Mouse (Mus musculus) hindbrain, embryonic 16.5 days (tissue): ENCODE measurements around the gene Il11ra1. TPM values are rescaled to one million over a fixed set of nuclear protein-coding genes. Genes with fewer than 3 reads are reported as not detected.
"Not testable (repeated sequence)": the region's sequence is repeated elsewhere in the genome, so short reads cannot be mapped to it uniquely, and the experiment has no call there.

Source experiments
- ATAC-seq: fragments of 200-750 bp; cut with Nextera tagmentation; 2 replicates; pipeline ENCODE4 v1.8.0; 2017; ENCODE audit warnings: moderate TSS enrichment, moderate library complexity
- H3K27ac ChIP-seq: fragments of 300-500 bp; sonication (generic); 2 replicates; pipeline ENCODE4 v1.5.1; 2014; ENCODE audit warnings: low read depth, mild to moderate bottlenecking, control low read depth, low read length, moderate library complexity
- H3K27me3 ChIP-seq: fragments of 300-500 bp; sonication (generic); replicated peaks from 2 replicates; pipeline ENCODE4 v1.6.1; 2014; ENCODE audit warnings: low read length; ENCODE audit not compliant: control insufficient read depth, insufficient read depth
- H3K36me3 ChIP-seq: fragments of 300-500 bp; sonication (generic); 2 replicates; pipeline ENCODE4 v1.6.1; 2014; ENCODE audit warnings: mild to moderate bottlenecking, low read length, moderate library complexity, mixed read lengths; ENCODE audit not compliant: control insufficient read depth, insufficient read depth
- H3K4me1 ChIP-seq: fragments of 300-500 bp; sonication (generic); 2 replicates; pipeline ENCODE4 v1.6.1; 2014; ENCODE audit warnings: low read depth, low read length; ENCODE audit not compliant: control insufficient read depth, insufficient read depth
- H3K4me2 ChIP-seq: fragments of 300-500 bp; sonication (generic); 2 replicates; pipeline ENCODE4 v1.6.1; 2014; ENCODE audit warnings: mild to moderate bottlenecking, low read length, control low read depth, moderate library complexity
- H3K4me3 ChIP-seq: fragments of 300-500 bp; sonication (generic); 2 replicates; pipeline ENCODE4 v1.5.1; 2014; ENCODE audit warnings: mild to moderate bottlenecking, low read length, control low read depth, moderate library complexity
- H3K9ac ChIP-seq: fragments of 300-500 bp; sonication (generic); 2 replicates; pipeline ENCODE4 v1.6.1; 2014; ENCODE audit warnings: low read depth, mild to moderate bottlenecking, control low read depth, low read length, moderate library complexity
- H3K9me3 ChIP-seq: fragments of 300-500 bp; sonication (generic); 2 replicates; pipeline ENCODE4 v1.6.1; 2014; ENCODE audit warnings: mild to moderate bottlenecking, low read length, moderate library complexity; ENCODE audit not compliant: control insufficient read depth
- WGBS: fragments of 180-500 bp; shearing (Covaris S2); extraction: QIAGEN DNeasy Blood & Tissue Kit; methylation state at CpG from one replicate; pipeline ENCODE4 v1.1.7; 2014; 5-methylcytosine and 5-hydroxymethylcytosine counted together
- polyA plus RNA-seq: library from polyadenylated mRNA; unstranded; fragments of >200 nt; fragmentation: Nextera tagmentation; extraction: Ambion mirVana; gene quantifications from 2 replicates; pipeline ENCODE4 v1.2.1, GENCODE M21; 2015

Gene Il11ra1
- polyA plus RNA-seq, 1 experiment from 2014 or later: 46.6 TPM

- H3K36me3 ChIP-seq: no peaks in the 10 kb centered on the region
- 0 out of 2 replicates have a peak overlapping the region, but pooled peaks have one; percentile 29 for H3K9ac ChIP-seq
- no peak overlapping the region for H3K4me3 ChIP-seq
- no peak for ATAC-seq
- no peaks in the 10 kb centered on the region for H3K9me3 ChIP-seq
- WGBS: 47% methylated on average over 17 of the region's 17 CpGs
- no peaks in the 10 kb centered on the region for H3K27me3 ChIP-seq
- H3K4me2 ChIP-seq: no peak overlapping the region
- peaks cover 60% of the 10 kb centered on the region for H3K4me1 ChIP-seq
- peak overlapping the region; percentile 49 for H3K27ac ChIP-seq
These were observed 23.4 kb upstream of the Il11ra1 start for GRCm38 (mm10) chr4:41676248-41677005.

DNA sequence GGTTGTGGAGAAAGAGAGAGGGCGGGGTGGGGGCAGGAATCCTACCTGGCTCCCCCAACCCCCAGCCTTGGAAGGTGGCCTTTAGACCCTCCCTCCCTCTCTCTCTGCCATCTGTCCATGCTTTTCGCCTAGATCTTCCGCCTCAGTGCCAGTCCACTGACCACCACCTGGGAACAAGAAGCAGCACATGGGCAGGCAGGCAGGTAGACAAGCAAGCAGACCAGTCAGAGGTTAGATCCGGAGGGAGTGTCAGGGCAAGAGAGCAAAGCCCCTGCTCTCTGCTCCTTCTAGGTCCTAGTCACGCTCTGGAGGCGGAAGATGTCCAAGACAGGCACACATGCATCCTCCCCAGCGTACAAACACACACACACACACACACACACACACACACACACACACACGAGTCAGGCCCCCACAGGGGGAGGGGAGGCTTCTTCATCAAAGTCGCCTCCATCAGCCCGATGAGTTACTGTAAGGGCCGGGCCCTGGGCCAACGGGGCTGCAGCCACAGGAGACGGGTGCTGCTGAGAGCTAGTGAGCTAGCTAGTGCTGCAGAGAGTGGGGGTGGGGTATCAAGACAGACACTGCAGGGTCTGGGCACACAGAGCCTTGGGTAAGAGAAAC is 22.7 kb upstream of the Il11ra1 start:
- ATAC-seq: peak; percentile 72
- Histone ChIP-seq H3K36me3 (no peaks in the 10 kb centered on the region), H3K4me2 (peak overlapping the region; percentile 3; the same call in 1 of the 2 replicates), H3K4me1 (peaks cover 55% of the 10 kb centered on the region), H3K9me3 (no peaks in the 10 kb centered on the region), H3K4me3 (no peak overlapping the region), H3K9ac (peak overlapping the region; percentile 29; the same call in 1 of the 2 replicates), H3K27me3 (no peaks in the 10 kb centered on the region), H3K27ac (peak overlapping the region; percentile 42; the same call in 1 of the 2 replicates)
- WGBS: 37% methylated on average over 13 of the region's 13 CpGs

DNA sequence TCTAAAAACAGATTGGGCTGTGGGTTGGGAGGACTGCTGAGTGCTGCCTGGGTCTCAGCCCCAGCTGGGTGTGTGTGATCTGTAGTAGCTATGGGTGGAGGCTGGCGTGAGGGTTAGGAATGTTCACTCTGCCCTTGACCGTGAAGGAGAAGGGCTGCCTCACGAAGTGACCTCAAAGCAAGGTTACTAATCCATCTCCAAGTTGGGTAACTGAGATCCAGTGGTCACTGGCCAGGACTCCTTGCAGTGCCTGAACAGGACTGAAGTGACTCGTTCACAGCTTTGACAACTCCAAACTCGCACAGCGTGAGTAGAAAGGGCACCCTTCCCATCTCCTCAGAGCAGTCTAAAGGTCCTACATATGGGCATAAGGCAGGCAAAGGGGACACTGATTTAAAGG is 20.9 kb upstream of the Il11ra1 start:
- Histone ChIP-seq H3K36me3 (no peaks in the 10 kb centered on the region), H3K27me3 (no peaks in the 10 kb centered on the region), H3K4me1 (peaks cover 49% of the 10 kb centered on the region), H3K4me2 (no peak overlapping the region), H3K27ac (no peak overlapping the region; the same call in 1 of the 2 replicates), H3K9me3 (no peaks in the 10 kb centered on the region), H3K4me3 (no peak overlapping the region), H3K9ac (no peak overlapping the region)
- ATAC-seq: no peak
- WGBS: 68% methylated on average over 6 of the region's 6 CpGs

DNA sequence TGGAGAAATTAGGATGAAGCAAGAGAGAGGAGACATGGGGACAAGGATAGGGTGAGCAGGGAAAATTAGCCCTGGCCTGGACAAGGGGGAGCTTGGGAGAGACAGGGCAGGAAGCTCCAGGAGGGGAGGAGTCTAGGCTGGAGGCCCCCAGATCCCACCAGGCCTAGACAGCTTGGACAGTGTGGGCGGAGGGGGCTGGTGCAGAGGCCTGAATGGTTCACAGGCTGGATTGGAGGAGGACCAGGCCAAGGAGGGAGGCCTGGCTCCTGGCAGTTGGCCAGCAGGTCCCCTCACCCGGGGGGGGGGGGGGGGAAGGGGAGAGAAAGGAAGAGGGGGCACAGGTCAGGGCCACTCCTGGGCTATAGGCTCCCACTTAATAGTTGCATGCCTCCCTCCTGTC is 20.5 kb upstream of the Il11ra1 start:
- no peak overlapping the region for H3K9ac ChIP-seq
- H3K36me3 ChIP-seq: no peaks in the 10 kb centered on the region
- no peaks in the 10 kb centered on the region for H3K9me3 ChIP-seq
- no peak overlapping the region; the same call in 1 of the 2 replicates for H3K27ac ChIP-seq
- WGBS: 50% methylated on average over 1 of the region's 2 CpGs
- H3K4me2 ChIP-seq: no peak overlapping the region
- no peak overlapping the region for H3K4me3 ChIP-seq
- no peak for ATAC-seq
- peaks cover 49% of the 10 kb centered on the region for H3K4me1 ChIP-seq
- no peaks in the 10 kb centered on the region for H3K27me3 ChIP-seq

- Histone ChIP-seq H3K27ac (no peak overlapping the region), H3K4me3 (no peak overlapping the region), H3K36me3 (no peaks in the 10 kb centered on the region), H3K4me1 (peaks cover 42% of the 10 kb centered on the region), H3K9ac (no peak overlapping the region), H3K27me3 (no peaks in the 10 kb centered on the region), H3K9me3 (no peaks in the 10 kb centered on the region), H3K4me2 (no peak overlapping the region)
- 41% methylated on average over 4 of the region's 4 CpGs for WGBS
- ATAC-seq: no peak
These were observed 18.6 kb upstream of the Il11ra1 start for GRCm38 (mm10) chr4:41681176-41681575.

DNA sequence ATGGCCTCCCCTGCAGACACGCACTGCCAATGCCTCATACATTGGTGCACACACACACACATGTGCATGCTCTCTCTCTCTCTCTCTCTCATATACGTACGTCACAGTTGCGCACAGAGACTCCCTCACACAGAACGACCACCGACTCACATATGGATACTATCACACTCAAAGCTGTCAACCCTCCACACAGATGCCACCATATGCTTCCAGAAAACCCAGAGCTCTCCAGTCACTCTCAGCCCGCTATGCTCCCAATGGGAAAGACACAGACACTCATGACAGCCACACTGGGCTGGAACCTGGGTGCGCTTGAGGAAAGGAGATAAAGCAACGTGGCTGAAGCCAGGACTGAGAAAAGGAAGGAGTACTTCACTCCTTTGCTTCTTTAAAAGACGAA is 17.8 kb upstream of the Il11ra1 start:
- ATAC-seq: no peak
- Histone ChIP-seq H3K27ac (no peak overlapping the region), H3K9ac (no peak overlapping the region), H3K4me2 (no peak overlapping the region), H3K4me3 (no peak overlapping the region), H3K27me3 (no peaks in the 10 kb centered on the region), H3K9me3 (no peaks in the 10 kb centered on the region), H3K36me3 (no peaks in the 10 kb centered on the region), H3K4me1 (peaks cover 35% of the 10 kb centered on the region)
- 60% methylated on average over 10 of the region's 10 CpGs for WGBS

GRCm38 (mm10) chr4:41682789-41683188 is 17.0 kb upstream of the Il11ra1 start:
- no peak overlapping the region for H3K27ac ChIP-seq
- peak overlapping the region; percentile 21; the same call in 1 of the 2 replicates for H3K4me2 ChIP-seq
- peak overlapping the region; percentile 35 for H3K9ac ChIP-seq
- WGBS: 30% methylated on average over 6 of the region's 6 CpGs
- H3K4me1 ChIP-seq: peaks cover 27% of the 10 kb centered on the region
- no peak for ATAC-seq
- no peaks in the 10 kb centered on the region for H3K27me3 ChIP-seq
- no peaks in the 10 kb centered on the region for H3K9me3 ChIP-seq
- no peaks in the 10 kb centered on the region for H3K36me3 ChIP-seq
- H3K4me3 ChIP-seq: no peak overlapping the region

DNA sequence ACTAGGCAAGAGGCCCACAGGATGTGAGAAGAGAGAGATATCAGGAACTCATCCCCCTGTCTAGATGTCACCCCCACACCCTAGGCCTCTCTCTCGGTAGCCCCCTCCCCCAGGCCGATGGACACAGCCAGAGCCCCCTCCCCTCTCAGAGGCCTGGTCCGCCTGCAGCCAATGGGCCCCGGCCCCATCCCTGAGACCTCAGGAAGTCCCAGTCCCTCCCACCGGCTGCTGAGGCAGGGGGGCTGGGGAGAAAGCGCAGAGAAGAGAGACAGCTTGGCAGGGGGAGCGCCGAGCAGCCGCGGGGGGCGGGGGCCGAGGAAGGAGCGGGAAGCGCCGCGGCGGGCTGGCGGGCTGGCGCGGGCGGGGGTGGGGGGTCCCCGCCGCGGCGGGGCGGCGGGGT is 16.5 kb upstream of the Il11ra1 start:
- ATAC-seq: peak; percentile 17
- peak overlapping the region; percentile 20; the same call in 1 of the 2 replicates for H3K4me3 ChIP-seq
- WGBS: 0% methylated on average over 2 of the region's 27 CpGs
- H3K9ac ChIP-seq, H3K36me3 ChIP-seq, H3K27me3 ChIP-seq, H3K27ac ChIP-seq, H3K9me3 ChIP-seq: not testable (repeated sequence)
- peak overlapping the region; percentile 41 for H3K4me2 ChIP-seq
- peaks cover 23% of the 10 kb centered on the region for H3K4me1 ChIP-seq

- peak overlapping the region; percentile 6; the same call in 1 of the 2 replicates for H3K4me3 ChIP-seq
- not testable (repeated sequence) for H3K9me3 ChIP-seq, H3K36me3 ChIP-seq, H3K27ac ChIP-seq, H3K9ac ChIP-seq, H3K27me3 ChIP-seq
- WGBS: 2% methylated on average over 17 of the region's 27 CpGs
- ATAC-seq: peak; percentile 32; the same call in 1 of the 2 replicates
- peak overlapping the region; percentile 34 for H3K4me2 ChIP-seq
- H3K4me1 ChIP-seq: peaks cover 18% of the 10 kb centered on the region
These were observed 15.5 kb upstream of the Il11ra1 start for GRCm38 (mm10) chr4:41684131-41684930.
